In the genomic region with DNA sequence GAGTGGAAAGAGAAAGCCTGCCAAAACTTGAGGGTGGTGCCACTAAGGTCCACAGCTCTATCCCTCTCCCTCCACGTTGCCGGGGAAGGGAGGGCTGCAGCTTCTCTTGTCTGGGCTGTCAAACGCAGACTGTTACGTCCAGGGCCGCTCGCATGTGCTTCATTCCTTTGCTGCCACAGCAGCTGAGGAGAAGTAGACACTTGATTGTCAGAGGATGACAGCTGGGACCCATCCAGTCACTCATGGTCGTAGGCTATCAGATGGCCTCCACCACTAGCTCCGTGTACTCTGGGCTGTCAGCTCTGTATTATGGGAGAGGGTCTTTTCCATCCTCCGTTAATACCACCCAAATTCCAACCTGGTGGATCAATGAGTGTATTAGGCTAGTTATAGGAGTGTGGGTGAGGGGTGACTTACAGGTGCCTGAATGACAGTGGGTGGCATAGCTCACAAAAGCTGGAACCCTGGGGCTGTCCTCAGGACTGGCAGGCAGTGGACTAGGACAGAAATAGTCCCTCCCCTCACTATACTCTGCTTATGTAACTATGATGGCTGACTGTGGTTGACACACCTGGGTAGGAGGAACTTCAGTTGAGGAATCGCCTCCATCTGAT, we compare ENCODE assay signal across 11 mouse cellular contexts.
"Had no signal": no experiment of that assay in that cellular context is flagged by ENCODE, and none has a peak within 500 bp of the region (broad histone marks: within the 10 kb centered on the region; RNA-seq: fewer than 3 reads in every experiment).

No protein-coding gene starts in this region.

- DNase-seq: kidney, adult 2 months; kidney, postnatal 36 days; left cerebral cortex, postnatal 4 days; right cerebral cortex, postnatal 14 days; thymus, postnatal 4 days had no signal

- H3K9ac ChIP-seq: liver, embryonic 12.5 days; stomach, embryonic 15.5 days had no signal

- H3K27me3 ChIP-seq: stomach, embryonic 15.5 days had no signal

- H3K36me3 ChIP-seq: liver, embryonic 12.5 days; midbrain, embryonic 10.5 days; stomach, embryonic 15.5 days had no signal

- H3K4me3 ChIP-seq: liver, embryonic 12.5 days; midbrain, embryonic 10.5 days; stomach, embryonic 15.5 days had no signal

- H3K4me2 ChIP-seq: liver, embryonic 12.5 days; stomach, embryonic 15.5 days had no signal

- H3K4me1 ChIP-seq: midbrain, embryonic 10.5 days; stomach, embryonic 15.5 days had no signal

- H3K9me3 ChIP-seq: liver, embryonic 12.5 days; midbrain, embryonic 10.5 days; stomach, embryonic 15.5 days had no signal

- H3K27ac ChIP-seq: kidney, postnatal 0 days; liver, embryonic 12.5 days; midbrain, embryonic 10.5 days; stomach, embryonic 15.5 days had no signal

- ATAC-seq: intestine, embryonic 16.5 days; liver, embryonic 12.5 days; midbrain, embryonic 16.5 days had no signal
